Mouse (Mus musculus): ENCODE results near the gene Neurl1a. TPM values are rescaled to one million over a fixed set of nuclear protein-coding genes. Genes with fewer than 3 reads are reported as not detected.

The Neurl1a gene
- polyA plus RNA-seq, 1 experiment from 2014 or later: 15.3 TPM

- no peaks in the 10 kb centered on the region for H3K9me3 ChIP-seq (replicated peaks; ENCODE audit: control insufficient read depth, low read length, poor library complexity, severe bottlenecking)
- H3K4me3 ChIP-seq (ENCODE audit: low read depth, low read length): no peak overlapping the region
- H3K36me3 ChIP-seq (ENCODE audit: control insufficient read depth, insufficient read depth, low read length): peaks cover 3% of the 10 kb centered on the region; the same call in 1 of the 2 replicates
- no peak overlapping the region for H3K27ac ChIP-seq (ENCODE audit: low read length)
- 85% methylated on average over 6 of the region's 6 CpGs for WGBS
- no peak overlapping the region for H3K4me2 ChIP-seq (ENCODE audit: low read length)
- ATAC-seq: no peak
- H3K4me1 ChIP-seq (ENCODE audit: control insufficient read depth, insufficient read depth, low read length): no peaks in the 10 kb centered on the region
- no peak overlapping the region for H3K9ac ChIP-seq (ENCODE audit: low read depth, low read length)
- H3K27me3 ChIP-seq (ENCODE audit: control insufficient read depth, insufficient read depth, low read depth, low read length): no peaks in the 10 kb centered on the region
Measured at GRCm38 (mm10) chr19:47276730-47277129, 98.1 kb downstream of the Neurl1a start.

GRCm38 (mm10) chr19:47279372-47279771 lies 100.8 kb downstream of the Neurl1a start:
- no peak overlapping the region for H3K4me3 ChIP-seq (ENCODE audit: low read depth, low read length)
- H3K27ac ChIP-seq (ENCODE audit: low read length): peak overlapping the region; percentile 33; the same call in 1 of the 2 replicates
- H3K36me3 ChIP-seq (ENCODE audit: control insufficient read depth, insufficient read depth, low read length): no peaks in the 10 kb centered on the region
- no peaks in the 10 kb centered on the region for H3K4me1 ChIP-seq (ENCODE audit: control insufficient read depth, insufficient read depth, low read length)
- ATAC-seq: no peak
- H3K4me2 ChIP-seq (ENCODE audit: low read length): no peak overlapping the region
- 80% methylated on average over 4 of the region's 4 CpGs for WGBS
- H3K9me3 ChIP-seq (replicated peaks; ENCODE audit: control insufficient read depth, low read length, poor library complexity, severe bottlenecking): no peaks in the 10 kb centered on the region
- H3K27me3 ChIP-seq (ENCODE audit: control insufficient read depth, insufficient read depth, low read depth, low read length): no peaks in the 10 kb centered on the region
- H3K9ac ChIP-seq (ENCODE audit: low read depth, low read length): no peak overlapping the region

GRCm38 (mm10) chr19:47279788-47280532 lies 101.3 kb downstream of the Neurl1a start:
- WGBS: 79% methylated on average over 15 of the region's 15 CpGs
- no peaks in the 10 kb centered on the region for H3K9me3 ChIP-seq (replicated peaks; ENCODE audit: control insufficient read depth, low read length, poor library complexity, severe bottlenecking)
- H3K9ac ChIP-seq (ENCODE audit: low read depth, low read length): no peak overlapping the region
- H3K27ac ChIP-seq (ENCODE audit: low read length): no peak overlapping the region
- no peaks in the 10 kb centered on the region for H3K27me3 ChIP-seq (ENCODE audit: control insufficient read depth, insufficient read depth, low read depth, low read length)
- no peaks in the 10 kb centered on the region for H3K4me1 ChIP-seq (ENCODE audit: control insufficient read depth, insufficient read depth, low read length)
- no peak overlapping the region for H3K4me2 ChIP-seq (ENCODE audit: low read length)
- no peaks in the 10 kb centered on the region for H3K36me3 ChIP-seq (ENCODE audit: control insufficient read depth, insufficient read depth, low read length)
- H3K4me3 ChIP-seq (ENCODE audit: low read depth, low read length): no peak overlapping the region
- peak; percentile 61 for ATAC-seq

- Histone ChIP-seq H3K4me3 (ENCODE audit: low read depth, low read length) (no peak overlapping the region), H3K9ac (ENCODE audit: low read depth, low read length) (no peak overlapping the region), H3K9me3 (replicated peaks; ENCODE audit: control insufficient read depth, low read length, poor library complexity, severe bottlenecking) (no peaks in the 10 kb centered on the region), H3K4me2 (ENCODE audit: low read length) (no peak overlapping the region), H3K27ac (ENCODE audit: low read length) (no peak overlapping the region), H3K4me1 (ENCODE audit: control insufficient read depth, insufficient read depth, low read length) (no peaks in the 10 kb centered on the region), H3K36me3 (ENCODE audit: control insufficient read depth, insufficient read depth, low read length) (no peaks in the 10 kb centered on the region), H3K27me3 (ENCODE audit: control insufficient read depth, insufficient read depth, low read depth, low read length) (no peaks in the 10 kb centered on the region)
- ATAC-seq: no peak
- WGBS: 82% methylated on average over 9 of the region's 9 CpGs
Measured at GRCm38 (mm10) chr19:47280894-47281293, 102.3 kb downstream of the Neurl1a start.

- Histone ChIP-seq H3K27ac (ENCODE audit: low read length) (no peak overlapping the region), H3K36me3 (ENCODE audit: control insufficient read depth, insufficient read depth, low read length) (no peaks in the 10 kb centered on the region), H3K4me3 (ENCODE audit: low read depth, low read length) (no peak overlapping the region), H3K4me1 (ENCODE audit: control insufficient read depth, insufficient read depth, low read length) (no peaks in the 10 kb centered on the region), H3K9ac (ENCODE audit: low read depth, low read length) (no peak overlapping the region), H3K27me3 (ENCODE audit: control insufficient read depth, insufficient read depth, low read depth, low read length) (no peaks in the 10 kb centered on the region), H3K4me2 (ENCODE audit: low read length) (no peak overlapping the region), H3K9me3 (replicated peaks; ENCODE audit: control insufficient read depth, low read length, poor library complexity, severe bottlenecking) (no peaks in the 10 kb centered on the region)
- no peak for ATAC-seq
- WGBS: 83% methylated on average over 6 of the region's 6 CpGs
Measured at GRCm38 (mm10) chr19:47282050-47282454, 103.4 kb downstream of the Neurl1a start.

GRCm38 (mm10) chr19:47282688-47283215 lies 104.1 kb downstream of the Neurl1a start:
- Histone ChIP-seq H3K4me3 (ENCODE audit: low read depth, low read length) (no peak overlapping the region), H3K27ac (ENCODE audit: low read length) (no peak overlapping the region), H3K9ac (ENCODE audit: low read depth, low read length) (no peak overlapping the region), H3K36me3 (ENCODE audit: control insufficient read depth, insufficient read depth, low read length) (no peaks in the 10 kb centered on the region), H3K27me3 (ENCODE audit: control insufficient read depth, insufficient read depth, low read depth, low read length) (no peaks in the 10 kb centered on the region), H3K9me3 (replicated peaks; ENCODE audit: control insufficient read depth, low read length, poor library complexity, severe bottlenecking) (no peaks in the 10 kb centered on the region), H3K4me1 (ENCODE audit: control insufficient read depth, insufficient read depth, low read length) (no peaks in the 10 kb centered on the region), H3K4me2 (ENCODE audit: low read length) (no peak overlapping the region)
- WGBS: 95% methylated on average over 17 of the region's 17 CpGs
- no peak for ATAC-seq

GRCm38 (mm10) chr19:47285581-47285980 lies 107.0 kb downstream of the Neurl1a start:
- 76% methylated on average over 6 of the region's 6 CpGs for WGBS
- Histone ChIP-seq H3K27ac (ENCODE audit: low read length) (no peak overlapping the region), H3K9me3 (replicated peaks; ENCODE audit: control insufficient read depth, low read length, poor library complexity, severe bottlenecking) (no peaks in the 10 kb centered on the region), H3K4me3 (ENCODE audit: low read depth, low read length) (no peak overlapping the region), H3K9ac (ENCODE audit: low read depth, low read length) (no peak overlapping the region), H3K36me3 (ENCODE audit: control insufficient read depth, insufficient read depth, low read length) (no peaks in the 10 kb centered on the region), H3K4me2 (ENCODE audit: low read length) (no peak overlapping the region), H3K27me3 (ENCODE audit: control insufficient read depth, insufficient read depth, low read depth, low read length) (no peaks in the 10 kb centered on the region), H3K4me1 (ENCODE audit: control insufficient read depth, insufficient read depth, low read length) (no peaks in the 10 kb centered on the region)
- no peak for ATAC-seq

GRCm38 (mm10) chr19:47286886-47287450 lies 108.3 kb downstream of the Neurl1a start:
- H3K27me3 ChIP-seq (ENCODE audit: control insufficient read depth, insufficient read depth, low read depth, low read length): no peaks in the 10 kb centered on the region
- H3K4me2 ChIP-seq (ENCODE audit: low read length): no peak overlapping the region
- H3K36me3 ChIP-seq (ENCODE audit: control insufficient read depth, insufficient read depth, low read length): no peaks in the 10 kb centered on the region
- H3K9me3 ChIP-seq (replicated peaks; ENCODE audit: control insufficient read depth, low read length, poor library complexity, severe bottlenecking): no peaks in the 10 kb centered on the region
- no peak overlapping the region for H3K27ac ChIP-seq (ENCODE audit: low read length)
- WGBS: 69% methylated on average over 17 of the region's 17 CpGs
- no peak overlapping the region for H3K4me3 ChIP-seq (ENCODE audit: low read depth, low read length)
- no peak for ATAC-seq
- H3K9ac ChIP-seq (ENCODE audit: low read depth, low read length): no peak overlapping the region
- H3K4me1 ChIP-seq (ENCODE audit: control insufficient read depth, insufficient read depth, low read length): peaks cover 4% of the 10 kb centered on the region

All from midbrain, embryonic 16.5 days (tissue).